Mouse (Mus musculus): ENCODE measurements at regions not wholly inside any gene's neighbourhood (a gene's known extent, or its start where the extent isn't known, plus 50 kb on each side); places are given as distances from the start of the nearest gene placed in this dataset.

DNA sequence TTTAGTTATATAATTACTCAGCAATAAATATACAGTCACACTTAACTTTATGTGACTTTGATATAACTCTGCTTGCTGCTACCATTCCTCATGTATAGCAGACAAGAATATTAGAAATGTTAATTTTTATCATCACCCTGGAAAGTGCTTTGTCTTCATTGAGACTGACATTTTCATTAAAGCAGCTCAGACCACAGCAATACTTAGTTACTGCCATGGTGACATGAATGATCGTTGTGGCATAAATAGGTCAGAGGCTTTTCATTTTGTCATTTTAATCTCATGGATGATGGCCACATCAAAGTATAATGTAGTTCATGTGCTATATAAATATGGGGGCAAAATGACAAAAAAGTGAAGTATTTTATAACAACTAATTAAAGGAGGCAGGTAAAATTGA lies 498.1 kb downstream of the Slc22a22 start:
- no peak for DNase-seq

DNA sequence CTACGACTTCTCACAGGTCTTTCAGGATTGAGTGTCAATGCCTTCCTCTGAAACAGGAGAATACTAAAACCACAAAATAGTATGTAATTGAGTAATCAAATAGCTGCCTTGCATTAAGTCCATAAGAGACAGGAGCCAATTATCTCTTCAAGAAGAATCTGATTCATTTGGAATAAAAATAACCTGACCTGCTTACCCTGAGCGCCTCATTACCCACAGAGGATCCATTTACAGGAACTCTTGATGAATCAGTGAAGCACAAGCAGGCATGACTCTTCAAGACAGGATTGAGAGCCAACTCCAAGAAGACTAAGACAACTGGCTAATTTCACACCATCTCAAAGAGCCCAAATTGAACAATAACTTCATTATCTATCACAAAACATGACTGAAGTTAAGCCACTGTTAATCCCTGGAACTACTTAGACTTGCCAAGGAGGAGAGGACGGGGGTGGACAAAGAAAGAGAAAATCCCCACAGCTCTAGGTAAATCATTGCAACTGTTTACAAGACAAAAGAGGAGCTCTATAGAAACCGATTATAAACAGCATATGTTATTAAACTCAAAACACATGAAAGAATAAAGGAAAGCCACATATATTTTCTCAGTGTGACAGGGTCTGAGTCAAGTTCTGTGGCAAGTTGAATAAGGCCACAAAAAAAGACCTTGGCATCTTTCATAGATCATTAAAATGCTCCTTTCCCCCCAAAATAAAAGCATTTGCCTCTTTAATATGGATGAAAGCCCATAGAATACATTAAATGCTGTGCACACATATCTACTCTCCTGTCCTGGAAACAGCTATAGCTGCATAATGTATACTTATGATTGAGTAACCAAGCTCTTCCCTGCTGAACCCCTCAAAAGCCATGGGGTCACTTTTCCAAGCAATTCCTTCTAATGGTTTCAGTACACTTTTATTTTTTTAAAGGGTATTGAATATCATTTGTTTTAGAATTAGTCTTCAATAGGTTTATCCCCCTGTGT lies 501.7 kb downstream of the Slc22a22 start:
- no peak for DNase-seq

DNA sequence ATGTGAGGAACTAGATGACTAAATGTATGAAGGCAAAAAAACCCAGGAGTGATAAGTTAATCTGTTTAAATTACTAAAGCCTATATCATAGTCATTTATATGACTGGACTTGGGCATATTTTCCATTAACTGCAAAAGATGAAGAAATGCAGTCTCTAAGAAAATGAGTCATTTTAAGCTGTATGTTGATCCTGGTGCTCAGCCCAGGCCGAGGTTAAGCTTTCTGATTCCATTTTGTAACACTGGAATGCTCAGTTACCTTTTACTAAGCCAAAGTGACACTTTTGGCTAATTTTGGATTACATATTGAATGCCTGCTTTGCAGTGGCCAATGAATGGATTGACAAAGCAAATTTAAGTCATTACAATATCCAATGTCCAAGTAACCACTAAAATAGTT lies 507.3 kb downstream of the Slc22a22 start:
- no peak for DNase-seq

DNA sequence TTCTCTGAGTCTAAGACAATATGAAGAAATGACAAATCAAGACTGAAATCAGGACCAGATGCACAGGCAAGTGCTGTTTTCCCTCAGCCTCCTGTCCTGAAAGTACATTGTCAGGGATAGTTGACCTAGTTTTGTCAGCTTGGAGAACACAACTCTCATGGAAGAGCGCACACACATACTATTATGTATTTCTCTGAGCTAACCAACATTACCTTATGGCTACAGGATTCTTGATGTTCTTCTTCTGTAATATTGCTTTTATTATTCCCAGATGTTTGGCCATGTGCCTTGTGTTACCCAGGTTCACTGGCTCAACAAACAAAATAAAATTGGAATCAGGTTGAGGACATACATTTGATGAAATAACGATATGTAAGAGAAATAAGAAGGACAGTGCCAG lies 521.1 kb downstream of the Slc22a22 start:
- DNase-seq = no peak

DNA sequence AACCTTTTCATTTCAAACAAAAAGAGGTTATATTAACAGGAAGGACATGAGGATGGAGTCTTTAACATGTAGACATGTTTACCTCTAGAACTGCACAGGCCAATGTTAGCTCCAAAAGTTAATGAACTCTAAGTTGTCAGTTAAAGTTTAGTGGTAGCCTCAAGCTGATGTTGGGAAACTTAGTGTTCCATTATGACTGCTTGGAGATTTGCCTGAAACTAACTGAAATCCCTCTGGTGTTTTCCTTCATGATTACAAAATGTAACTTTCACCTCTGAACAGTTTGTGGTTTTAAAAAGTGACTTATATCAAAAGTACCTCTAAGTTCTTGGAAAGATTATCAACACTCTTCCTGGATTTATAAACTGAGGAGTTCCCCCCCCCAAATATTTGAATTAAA lies 525.2 kb downstream of the Slc22a22 start:
- no peak for DNase-seq

DNA sequence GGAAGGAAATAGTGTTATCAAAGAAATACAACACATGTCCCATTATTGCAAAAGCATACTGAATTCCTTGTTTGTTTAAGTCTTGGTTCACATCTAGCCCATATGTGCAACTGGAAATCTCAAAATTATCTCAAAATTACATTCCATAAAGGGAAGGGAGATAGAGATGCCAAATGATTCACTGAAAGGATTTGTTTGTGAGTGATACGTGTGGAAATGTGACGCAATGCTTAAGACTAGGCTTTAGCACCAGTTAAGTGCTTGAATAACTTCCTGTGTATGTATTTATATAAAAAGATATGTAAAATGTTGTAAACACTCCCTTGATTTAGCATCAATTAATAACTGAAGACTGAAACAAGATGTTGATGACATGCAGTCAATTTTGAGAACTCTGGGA lies 526.6 kb downstream of the Slc22a22 start:
- DNase-seq = no peak

DNA sequence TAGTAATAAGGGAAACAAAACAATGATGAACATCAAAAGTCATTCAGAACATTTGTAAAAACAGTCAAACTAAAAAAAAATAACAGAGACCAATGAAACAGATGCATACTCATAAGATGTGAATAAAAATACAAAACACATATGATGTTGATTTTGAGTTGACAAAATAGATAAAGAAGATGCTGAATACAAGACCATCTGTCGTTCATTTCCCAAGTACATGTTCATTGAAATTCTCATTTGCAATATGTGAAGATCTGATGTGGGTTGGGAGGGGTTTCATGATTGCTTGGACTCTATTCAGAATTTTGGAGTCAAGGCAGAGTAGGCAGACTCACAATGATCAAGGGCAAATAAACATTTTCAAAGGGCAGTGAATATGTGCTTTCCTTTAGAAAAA lies 536.5 kb downstream of the Slc22a22 start:
- no peak for DNase-seq

DNA sequence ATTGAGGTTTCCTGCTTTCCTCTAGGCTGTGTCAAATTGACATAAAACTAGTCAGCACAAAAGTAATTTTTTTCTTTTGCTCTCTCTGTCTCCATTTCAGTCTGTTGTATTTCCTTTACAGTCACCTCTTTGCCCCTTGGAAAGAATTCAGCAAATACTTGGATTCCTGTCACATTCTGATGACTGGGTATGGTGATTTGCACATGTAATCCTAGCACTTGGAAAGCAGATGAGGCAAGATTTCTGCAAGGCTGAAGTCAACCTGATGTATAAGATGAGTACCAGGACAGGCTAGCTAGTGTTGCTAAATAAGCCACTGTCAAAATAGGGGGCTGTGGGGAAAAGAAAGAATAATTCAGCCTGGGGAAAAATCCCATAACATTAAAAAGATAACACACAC lies 580.9 kb downstream of the Slc22a22 start:
- DNase-seq = no peak

DNA sequence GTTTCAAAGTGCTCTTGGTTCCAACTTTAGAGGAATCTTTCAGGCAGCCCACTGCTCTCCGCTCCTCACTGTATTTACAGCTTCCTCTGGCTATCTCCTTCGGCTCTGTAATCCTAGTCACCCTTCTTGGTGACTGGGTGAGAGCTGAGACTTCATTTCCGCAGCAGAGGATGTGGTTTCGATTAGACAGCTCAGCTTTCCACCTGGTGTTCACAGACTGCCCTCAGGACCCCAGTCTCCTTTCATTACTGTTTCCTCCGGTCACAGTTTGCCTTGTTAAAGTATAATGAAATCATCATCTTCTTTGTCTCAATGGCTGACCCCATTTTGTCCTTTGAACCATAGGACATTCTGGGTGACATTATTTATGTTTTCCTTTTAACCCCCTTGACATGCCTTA lies 595.9 kb downstream of the Slc22a22 start:
- DNase-seq = no peak

DNA sequence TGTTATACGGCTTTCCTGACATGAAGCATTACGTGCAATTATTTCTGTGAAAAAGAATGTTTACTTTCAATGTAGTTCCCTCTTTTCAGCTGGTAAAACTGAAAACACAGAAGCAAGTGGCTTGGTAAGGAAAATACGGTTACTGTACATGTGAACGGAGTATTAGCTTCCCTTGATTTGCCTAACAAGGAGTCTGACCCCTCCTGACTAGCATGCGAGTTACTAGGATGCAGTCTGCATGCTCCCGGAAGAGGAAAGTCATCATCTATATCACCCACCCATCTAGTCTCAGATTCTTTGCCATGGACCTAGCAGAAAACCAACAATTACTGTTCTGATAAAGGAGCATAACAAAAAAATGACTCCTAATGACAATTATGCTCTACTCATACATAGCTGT lies 611.5 kb downstream of the Slc22a22 start:
- no peak for DNase-seq

DNA sequence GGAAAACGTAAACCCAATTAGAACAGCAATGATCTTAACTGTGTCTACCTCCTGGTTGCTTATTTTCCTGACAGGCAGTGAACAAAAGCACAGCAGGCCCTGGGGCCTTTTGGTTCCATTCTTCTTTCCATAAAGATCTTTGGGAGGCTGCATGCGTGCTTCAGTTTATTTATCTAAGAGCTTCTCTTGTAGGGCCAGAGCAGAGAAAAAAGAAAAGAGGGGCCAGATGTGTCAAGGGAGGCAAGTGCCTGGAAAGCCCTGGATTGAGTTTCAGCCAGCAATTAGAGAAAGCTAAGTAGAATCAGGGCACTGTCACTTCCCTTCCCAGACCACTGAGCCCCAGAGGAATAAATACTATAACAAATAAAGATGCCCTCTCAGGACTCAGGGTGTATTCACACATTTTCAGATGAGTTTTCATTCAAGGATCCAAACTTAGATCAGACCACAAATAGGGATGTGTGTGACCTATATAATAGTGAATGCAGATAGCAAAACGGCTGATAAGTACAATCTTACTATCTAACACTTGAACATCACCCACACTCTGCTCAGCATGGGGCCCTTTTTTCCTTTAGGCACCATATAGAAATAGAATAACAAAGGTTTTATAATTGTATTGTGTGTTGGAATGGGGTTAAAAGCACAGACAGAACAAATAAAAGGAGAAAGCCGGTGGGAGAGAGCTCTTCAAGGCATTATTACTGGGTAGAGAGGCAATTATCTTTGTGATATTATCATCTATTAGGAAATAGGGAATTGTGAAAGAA lies 612.2 kb downstream of the Slc22a22 start:
- DNase-seq = no peak

DNA sequence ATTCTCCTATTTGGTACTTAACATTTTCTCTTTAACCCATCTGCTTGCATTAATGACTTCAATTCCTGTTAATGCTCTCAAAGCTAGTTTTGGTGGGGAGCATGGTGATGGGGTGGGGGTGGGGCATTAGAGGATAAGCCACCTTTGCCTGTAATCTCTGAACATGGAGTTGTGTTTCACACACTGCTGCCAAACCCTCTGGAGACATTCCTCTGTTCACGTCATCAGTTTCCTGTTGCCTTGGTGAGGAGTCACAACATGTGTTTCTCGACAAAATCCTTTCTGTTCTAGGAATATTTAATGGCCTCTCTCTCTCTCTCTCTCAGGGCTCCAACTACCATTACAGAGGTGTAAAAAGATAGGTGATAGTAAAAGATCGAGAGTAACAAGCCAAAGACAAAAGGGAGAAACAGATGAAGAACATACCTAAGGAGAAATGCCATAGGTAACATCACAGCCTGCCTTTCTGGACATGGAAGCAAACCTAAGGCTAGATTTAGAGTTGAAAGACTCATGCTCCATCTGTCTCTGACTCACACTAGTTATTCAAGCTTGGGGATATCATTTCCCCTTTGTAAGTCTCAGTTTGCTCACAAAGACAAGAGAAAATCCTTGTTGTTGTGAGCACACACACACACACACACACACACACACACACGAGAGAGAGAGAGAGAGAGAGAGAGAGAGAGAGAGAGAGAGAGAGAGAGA lies 618.6 kb downstream of the Slc22a22 start:
- no peak for DNase-seq

DNA sequence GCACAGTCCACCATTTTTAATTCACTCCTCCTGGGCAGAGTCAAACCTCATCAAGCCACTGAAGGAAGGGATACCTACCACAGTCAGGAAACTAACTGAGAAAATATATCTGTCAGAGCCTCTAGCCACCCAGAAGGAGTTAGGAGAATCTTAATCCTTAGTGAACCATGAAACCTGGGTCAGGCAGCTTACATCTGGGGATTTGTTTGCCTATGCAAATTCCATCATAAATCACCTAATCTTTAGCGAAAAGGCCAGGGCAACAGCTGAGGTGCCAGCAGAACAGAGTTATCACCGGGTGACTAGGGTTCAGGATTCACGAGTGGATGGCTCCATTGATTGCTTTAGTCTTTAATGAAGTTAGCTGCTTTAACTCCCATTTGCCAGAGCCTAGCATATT lies 619.3 kb downstream of the Slc22a22 start:
- DNase-seq = no peak

DNA sequence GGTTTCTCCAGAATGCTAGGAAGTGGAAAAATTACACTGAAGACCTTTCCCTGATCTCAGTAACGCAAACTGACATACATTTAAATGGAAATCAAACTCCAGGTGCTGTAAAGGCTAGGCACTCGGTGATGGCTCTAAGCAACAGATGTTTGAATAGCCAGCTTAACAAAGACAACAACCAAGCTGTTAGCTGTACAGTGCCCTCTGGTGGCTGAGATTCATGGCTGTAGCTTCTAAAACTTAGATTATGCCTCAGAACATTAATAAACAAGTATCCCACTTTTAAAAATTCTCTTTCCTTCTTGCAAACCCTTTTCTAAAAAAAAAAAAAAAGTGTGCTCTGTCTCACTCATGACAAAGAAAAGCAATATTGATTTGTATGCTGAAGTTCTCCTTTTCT lies 621.4 kb downstream of the Slc22a22 start:
- DNase-seq = peak; percentile 58 to 75

DNA sequence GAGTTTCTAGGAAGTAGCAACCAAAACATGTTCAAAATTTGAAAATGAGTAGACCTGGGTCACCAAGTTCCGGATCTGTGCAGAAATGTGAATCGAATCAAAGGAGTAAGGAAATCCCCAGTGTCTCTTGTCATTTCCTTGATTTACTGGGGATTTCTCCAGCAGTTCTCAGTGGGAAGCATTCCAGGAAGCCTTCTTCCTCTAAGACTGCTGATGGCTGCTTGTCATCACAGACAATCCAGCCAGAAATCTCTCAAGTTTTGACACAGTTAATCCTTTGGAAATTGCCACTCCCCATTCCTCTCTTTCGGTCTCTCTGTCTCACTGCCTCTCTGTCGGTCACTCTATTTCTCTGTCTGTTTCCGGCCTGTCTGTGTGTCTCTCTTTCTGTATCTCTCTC lies 624.3 kb downstream of the Slc22a22 start:
- no peak for DNase-seq

DNA sequence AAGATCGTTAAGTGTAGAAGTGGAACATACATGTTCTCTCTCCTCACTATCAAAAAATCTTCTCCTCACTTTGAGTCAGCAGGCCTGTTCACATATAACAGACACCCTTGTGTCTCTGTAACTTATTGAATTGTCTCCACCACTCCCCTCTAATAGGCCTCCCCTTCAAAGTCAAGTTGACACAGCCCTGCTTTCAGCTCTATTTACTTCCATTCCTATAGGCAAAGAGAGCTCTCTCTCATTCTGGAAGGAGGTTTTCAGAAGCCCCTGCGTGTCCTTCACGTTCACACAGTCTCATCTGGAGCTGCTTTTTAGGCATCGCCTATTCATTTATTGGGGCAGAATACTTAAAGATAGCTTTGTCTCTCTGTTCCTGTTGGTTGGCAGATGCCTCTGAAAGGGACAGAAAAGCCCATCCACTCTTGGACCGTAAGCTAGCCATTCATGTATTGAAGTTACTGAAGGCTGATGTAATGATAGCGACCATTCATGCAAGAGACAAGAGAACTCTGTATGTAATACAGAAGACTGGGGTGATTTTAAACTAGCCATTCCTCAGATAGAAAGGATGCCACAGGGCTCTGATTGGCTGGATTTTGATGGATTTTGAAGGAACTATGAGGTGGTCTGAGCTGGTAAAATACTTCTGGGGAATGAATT lies 629.8 kb downstream of the Slc22a22 start:
- DNase-seq = no peak

DNA sequence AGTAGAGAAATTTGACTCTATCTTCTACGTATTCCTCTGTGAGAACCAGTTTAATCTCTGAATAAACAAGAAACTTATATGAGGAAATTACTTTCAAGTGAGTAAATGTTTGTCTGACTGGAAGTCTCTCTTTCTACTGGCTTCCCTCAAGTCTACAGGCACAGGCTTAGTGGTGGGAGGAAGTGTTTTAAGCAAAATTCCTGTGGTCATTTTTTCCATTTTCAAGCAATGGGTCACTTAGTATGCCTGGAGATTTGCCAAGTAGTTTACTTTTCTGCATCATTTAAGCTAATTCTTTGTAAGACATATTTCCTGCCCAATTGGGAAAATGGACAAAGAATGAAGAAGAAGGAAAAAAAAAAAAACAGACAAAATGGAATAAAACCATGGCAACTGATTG lies 632.9 kb downstream of the Slc22a22 start:
- no peak for DNase-seq

DNA sequence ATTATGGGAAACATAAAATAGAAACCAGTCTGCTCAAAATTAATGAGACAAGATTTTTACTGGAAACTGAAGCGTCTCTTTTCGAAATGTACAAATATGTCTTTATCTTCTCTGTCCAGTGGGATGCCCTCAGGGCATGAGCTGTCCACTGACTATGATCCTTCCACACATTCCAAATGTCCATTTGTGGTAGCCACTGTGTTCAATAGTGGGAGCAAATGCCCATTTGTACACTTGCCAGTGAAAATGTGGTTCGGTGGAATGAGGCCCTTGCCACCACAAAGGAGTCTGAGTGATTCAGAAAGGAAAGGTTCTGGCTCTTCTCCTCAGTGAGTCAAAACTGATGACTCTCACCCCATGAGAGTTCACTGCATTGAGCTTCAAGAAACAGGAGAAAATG lies 635.9 kb downstream of the Slc22a22 start:
- DNase-seq = no peak

DNA sequence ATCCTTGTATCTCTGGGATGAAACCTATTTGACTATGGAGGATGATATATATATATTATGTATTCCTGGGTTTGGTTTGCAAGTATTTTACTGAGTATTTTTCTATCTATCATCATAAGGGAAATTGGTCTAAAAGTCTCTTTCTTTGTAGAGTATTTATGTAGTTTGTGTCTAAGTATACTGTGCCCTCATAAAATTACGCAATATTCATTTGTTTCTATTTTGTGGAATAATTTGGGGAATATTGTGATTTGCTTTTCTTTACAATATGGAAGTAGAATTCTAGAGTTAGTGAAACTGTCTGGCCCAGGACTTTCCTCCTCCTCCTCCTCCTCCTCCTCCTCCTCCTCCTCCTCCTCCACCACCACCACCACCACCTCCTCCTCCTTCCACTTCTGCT lies 640.1 kb downstream of the Slc22a22 start:
- DNase-seq = no peak

DNA sequence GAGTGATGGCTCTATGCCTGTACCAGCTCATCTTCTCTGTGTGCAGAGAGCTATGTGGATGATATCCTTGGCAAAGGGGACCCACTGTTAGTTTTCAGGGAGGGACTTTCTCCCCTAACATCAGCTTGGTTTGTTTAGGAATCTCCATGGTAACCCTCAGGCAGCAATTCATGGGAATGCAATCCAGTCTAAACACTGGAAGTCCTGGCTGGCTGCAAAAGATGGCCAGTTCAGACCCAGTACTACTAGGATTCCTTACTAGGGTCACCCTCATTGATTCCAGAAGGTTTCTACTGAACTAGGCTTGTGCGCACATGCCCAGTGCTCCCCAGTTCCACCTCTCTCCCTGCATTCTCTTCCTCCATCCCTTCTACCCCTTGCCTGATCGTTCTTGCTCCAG lies 642.8 kb downstream of the Slc22a22 start:
- DNase-seq = no peak

DNA sequence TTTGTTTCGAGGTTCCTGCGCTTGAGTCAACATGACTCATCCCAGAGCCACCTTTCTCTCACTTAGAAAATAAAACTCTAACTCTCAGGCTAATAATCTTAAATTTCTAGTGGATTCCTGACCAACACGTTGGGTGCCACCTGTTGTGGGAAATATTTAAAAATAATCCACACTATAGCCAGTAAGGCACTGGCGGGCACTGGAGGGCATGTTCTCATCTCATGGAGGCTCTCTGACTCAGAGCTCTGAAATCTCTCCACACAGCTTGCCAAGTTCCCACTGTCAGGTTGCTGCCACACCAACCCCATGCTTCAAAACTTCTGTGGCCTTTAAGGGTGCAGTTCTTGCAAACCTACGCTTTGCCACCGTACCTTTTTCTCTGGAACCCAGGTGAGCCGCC lies 644.8 kb downstream of the Slc22a22 start:
- DNase-seq = no peak

DNA sequence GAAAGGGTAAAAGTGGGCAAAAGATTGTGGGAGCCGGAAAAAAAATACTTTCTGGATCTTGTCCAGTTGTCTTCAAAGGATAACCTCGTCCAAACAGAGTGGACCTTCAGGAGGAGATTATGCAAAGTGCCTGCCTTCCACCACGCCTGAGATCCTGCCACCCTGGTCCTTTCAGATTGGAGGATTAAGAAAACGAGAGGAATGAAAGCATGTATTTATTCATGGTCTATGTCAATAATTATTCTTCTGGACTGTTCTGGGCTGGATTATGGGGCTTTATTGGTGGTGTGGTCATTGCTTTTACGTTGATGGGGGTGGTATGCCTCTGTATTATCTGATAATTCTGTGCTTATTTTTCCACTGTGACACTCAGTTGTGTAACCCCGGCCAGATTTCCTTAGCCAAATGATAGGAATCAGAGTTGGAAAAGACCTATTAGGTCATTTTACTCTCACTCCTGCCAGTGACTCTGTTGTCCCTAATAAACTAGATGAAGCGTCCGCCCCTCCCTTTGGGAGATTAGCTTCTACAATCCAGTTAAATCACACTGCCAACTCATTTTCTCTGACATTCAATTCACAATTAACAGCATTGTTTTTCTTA lies 656.3 kb downstream of the Slc22a22 start:
- no peak for DNase-seq

Data from cerebellum, postnatal 14 days (tissue).